Mouse (Mus musculus): ENCODE measurements around the gene Lrfn2. TPM values are rescaled to one million over a fixed set of nuclear protein-coding genes. Genes with fewer than 3 reads are reported as not detected.

Gene Lrfn2
- total RNA-seq (2012; rRNA removed) (not detected in 2 replicates), polyA plus RNA-seq (2012; ENCODE audit: insufficient read depth in 1 of 2, insufficient read length in 2 of 2, low read depth in 1 of 2, low replicate concordance in 2 of 2, missing spikeins in 1 of 2) (not detected)

- Histone ChIP-seq H3K27ac (ENCODE audit: control insufficient read depth, low read depth, low read length) (no peak within 1 kb of the TSS), H3K4me3 (ENCODE audit: control insufficient read depth in 1 of 2, insufficient read depth in 1 of 2, low read depth in 2 of 2, low read length in 2 of 2) (no peak within 1 kb of the TSS), H3K36me3 (ENCODE audit: control insufficient read depth in 1 of 2, insufficient read depth in 2 of 2, low read length in 2 of 2) (no peaks in the 10 kb centered on the region), H3K9me3 (replicated peaks; ENCODE audit: insufficient read depth, low read length) (no peaks in the 10 kb centered on the region), H3K9ac (ENCODE audit: control insufficient read depth, low read depth, low read length, poor library complexity, severe bottlenecking) (no peak within 1 kb of the TSS), H3K79me2 (ENCODE audit: control insufficient read depth, insufficient read depth, low read length, poor library complexity) (no peaks in the 10 kb centered on the region), H3K4me1 (ENCODE audit: control insufficient read depth in 1 of 2, insufficient read depth in 2 of 2, low read length in 2 of 2) (no peaks in the 10 kb centered on the region), H3K27me3 (ENCODE audit: control insufficient read depth in 1 of 2, insufficient read depth in 2 of 2, low read length in 2 of 2) (no peaks in the 10 kb centered on the region)
- no peak for TF ChIP-seq CHD2 (IDR thresholded peaks at IDR 0.05; ENCODE audit: low read length)
- DNase-seq (ENCODE audit: low read depth, low spot score), result no peak
Observed at GRCm38 (mm10) chr17:48931621-48932405, at the start of gene Lrfn2. Lrfn2 (plus strand) TSS chr17:48932379.

- no peaks in the 10 kb centered on the region for H3K79me2 ChIP-seq (ENCODE audit: control insufficient read depth, insufficient read depth, low read length, poor library complexity)
- DNase-seq (ENCODE audit: low read depth, low spot score), result no peak
- no peak overlapping the region for H3K27ac ChIP-seq (ENCODE audit: control insufficient read depth, low read depth, low read length)
- no peak overlapping the region for H3K9ac ChIP-seq (ENCODE audit: control insufficient read depth, low read depth, low read length, poor library complexity, severe bottlenecking)
- H3K27me3 ChIP-seq (ENCODE audit: control insufficient read depth in 1 of 2, insufficient read depth in 2 of 2, low read length in 2 of 2), result no peaks in the 10 kb centered on the region
- H3K4me1 ChIP-seq (ENCODE audit: control insufficient read depth in 1 of 2, insufficient read depth in 2 of 2, low read length in 2 of 2), result no peaks in the 10 kb centered on the region
- H3K36me3 ChIP-seq (ENCODE audit: control insufficient read depth in 1 of 2, insufficient read depth in 2 of 2, low read length in 2 of 2), result no peaks in the 10 kb centered on the region
- no peaks in the 10 kb centered on the region for H3K9me3 ChIP-seq (replicated peaks; ENCODE audit: insufficient read depth, low read length)
- H3K4me3 ChIP-seq (ENCODE audit: control insufficient read depth in 1 of 2, insufficient read depth in 1 of 2, low read depth in 2 of 2, low read length in 2 of 2), result no peak overlapping the region
- no peak for TF ChIP-seq MAX (IDR thresholded peaks at IDR 0.05; ENCODE audit: low read length)
- no peak for TF ChIP-seq ZKSCAN1 (IDR thresholded peaks at IDR 0.05; ENCODE audit: low read depth, low read length)
- TF ChIP-seq TAL1 (IDR thresholded peaks at IDR 0.05; ENCODE audit: low read length), result no peak
- TF ChIP-seq SIN3A (IDR thresholded peaks at IDR 0.05; ENCODE audit: low read length), result no peak
- no peak for TF ChIP-seq ETS1 (IDR thresholded peaks at IDR 0.05; ENCODE audit: low read depth, low read length)
- no peak for TF ChIP-seq USF2 (IDR thresholded peaks at IDR 0.05; ENCODE audit: borderline replicate concordance in 1 of 2, insufficient read depth in 1 of 2, low read depth in 1 of 2, low read length in 2 of 2)
- TF ChIP-seq ZNF384 (IDR thresholded peaks at IDR 0.05; ENCODE audit: low read depth, low read length), result no peak
- TF ChIP-seq NRF1 (IDR thresholded peaks at IDR 0.05; ENCODE audit: insufficient read depth, low read depth, low read length, poor library complexity, severe bottlenecking), result no peak
Observed at GRCm38 (mm10) chr17:48887472-48888385, 44.5 kb upstream of the Lrfn2 start.
